Mouse (Mus musculus) ES-E14 (cell line): Measurements from ENCODE around the gene Lsm7. TPM values are rescaled to one million over a fixed set of nuclear protein-coding genes. Genes with fewer than 3 reads are reported as not detected.

ENCODE experiments used
- DNase-seq: peaks from one replicate; pipeline ENCODE4 v3.0.0-alpha.2; 2013; ENCODE audit warnings: low read depth, low spot score
- H3K27ac ChIP-seq: 2 replicates; pipeline ENCODE4 v1.5.1; 2012; ENCODE audit warnings: low read depth, mild to moderate bottlenecking, low read length, moderate library complexity, mixed read lengths; ENCODE audit not compliant: poor library complexity, insufficient read depth, severe bottlenecking
- H3K36me3 ChIP-seq: 2 replicates; pipeline ENCODE4 v1.6.1; 2012; ENCODE audit warnings: mild to moderate bottlenecking, low read length, moderate library complexity, mixed read lengths; ENCODE audit not compliant: control insufficient read depth, poor library complexity, insufficient read depth, severe bottlenecking
- H3K4me1 ChIP-seq, 2 experiments: fragments of 150-350 bp in 1 of 2; sonication (generic) in 1 of 2; 2 replicates each; pipeline ENCODE4 v1.6.1; 2012; ENCODE audit warnings: low read length in 2 of 2, mild to moderate bottlenecking in 1 of 2, mixed read lengths in 1 of 2; ENCODE audit not compliant: control insufficient read depth in 2 of 2, insufficient read depth in 2 of 2, poor library complexity in 1 of 2
- H3K4me3 ChIP-seq, 2 experiments: fragments of 150-350 bp in 1 of 2; sonication (generic) in 1 of 2; 2 replicates each; pipeline ENCODE4 v1.5.1; 2012; ENCODE audit warnings: low read length in 2 of 2, low read depth in 1 of 2, mild to moderate bottlenecking in 1 of 2, mixed read lengths in 1 of 2; ENCODE audit not compliant: insufficient read depth in 1 of 2, poor library complexity in 1 of 2, severe bottlenecking in 1 of 2
- H3K9ac ChIP-seq: 2 replicates; pipeline ENCODE4 v1.6.1; 2012; ENCODE audit warnings: low read depth, mild to moderate bottlenecking, low read length, mixed read lengths; ENCODE audit not compliant: poor library complexity, insufficient read depth, severe bottlenecking
- H3K9me3 ChIP-seq: fragments of 150-350 bp; sonication (generic); 2 replicates; pipeline ENCODE4 v1.6.1; 2012; ENCODE audit warnings: low read depth, mild to moderate bottlenecking, low read length; ENCODE audit not compliant: control insufficient read depth, insufficient read depth
- CHD2 ChIP-seq: IDR thresholded peaks from 2 replicates; pipeline ENCODE4 v1.6.1; 2014; ENCODE audit warnings: mild to moderate bottlenecking, low read depth, low read length, inconsistent platforms
- HCFC1 ChIP-seq: IDR thresholded peaks from 2 replicates; pipeline ENCODE4 v1.6.1; 2012; ENCODE audit warnings: low read length, inconsistent platforms, borderline replicate concordance; ENCODE audit not compliant: insufficient read depth
- MAFK ChIP-seq: IDR thresholded peaks from 2 replicates; pipeline ENCODE4 v1.6.1; 2014; ENCODE audit warnings: mild to moderate bottlenecking, low read depth, low read length, inconsistent platforms; ENCODE audit not compliant: insufficient read depth
- ZC3H11A ChIP-seq: IDR thresholded peaks from 2 replicates; pipeline ENCODE4 v1.6.1; 2012; ENCODE audit warnings: low read depth, mild to moderate bottlenecking, inconsistent platforms, low read length, borderline replicate concordance
- ZNF384 ChIP-seq: IDR thresholded peaks from 2 replicates; pipeline ENCODE4 v1.6.1; 2012; ENCODE audit warnings: low read depth, low read length, inconsistent platforms
- in situ Hi-C, 2 experiments: fragments of 600-800 bp; cut with MboI; formaldehyde crosslinking; loops; one replicate each; pipeline ENCODE4 v1.15.1; 2025; ENCODE audit warnings: low sequenced_read_pairs in 2 of 2, inconsistent platforms in 1 of 2; ENCODE audit not compliant: unreplicated experiment in 2 of 2
- total RNA-seq: library from RNA; depleted of rRNA; stranded (reverse); fragments of 300-350 nt; gene quantifications from 2 replicates; pipeline ENCODE4 v1.2.3, GENCODE M21; 2012

The Lsm7 gene
- total RNA-seq, 1 experiment = 385 TPM

DNA sequence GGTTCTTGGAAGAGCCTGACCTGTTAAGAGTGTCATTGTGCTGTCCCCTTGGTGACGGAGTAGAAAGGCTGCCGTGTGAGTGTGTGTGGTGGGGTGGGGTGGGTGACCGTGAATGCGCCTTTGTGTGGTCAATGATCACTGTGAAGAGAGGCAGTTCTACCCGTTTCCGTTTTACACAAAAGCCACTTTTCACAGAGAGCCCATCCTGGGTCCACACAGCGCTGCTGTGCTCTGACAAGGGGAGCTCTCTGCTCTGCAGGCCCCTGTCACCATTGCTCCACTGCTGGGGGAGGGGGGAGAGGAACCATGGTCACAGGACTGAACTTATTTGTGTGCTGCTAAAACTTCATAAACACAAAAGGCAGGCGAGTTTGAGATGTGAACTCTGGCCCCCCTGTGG lies 2.4 kb upstream of the Lsm7 start:
- no peak overlapping the region for H3K27ac ChIP-seq
- in situ Hi-C loops = no loop called here

GRCm38 (mm10) chr10:80856908-80857307 lies 1.9 kb upstream of the Lsm7 start:
- Histone ChIP-seq H3K4me3 (no peak overlapping the region), H3K9ac (no peak overlapping the region), H3K36me3 (peaks cover 11% of the 10 kb centered on the region), H3K9me3 (no peaks in the 10 kb centered on the region), H3K4me1 (peaks cover 3 to 5% of the 10 kb centered on the region in 2 experiments; a peak in 2 of 4 replicates), H3K27ac (no peak overlapping the region)
- TF ChIP-seq HCFC1 (no peak), ZNF384 (no peak), ZC3H11A (no peak), MAFK (no peak), CHD2 (no peak)
- in situ Hi-C loops = no loop called here
- no peak for DNase-seq

More for the DNA sequence above, 2.4 kb upstream of the Lsm7 start:
- Histone ChIP-seq H3K4me1 (peaks cover 3 to 5% of the 10 kb centered on the region in 2 experiments; a peak in 2 of 4 replicates), H3K9ac (no peak overlapping the region), H3K9me3 (no peaks in the 10 kb centered on the region), H3K36me3 (peaks cover 13% of the 10 kb centered on the region), H3K4me3 (no peak overlapping the region)
- TF ChIP-seq MAFK (no peak), ZC3H11A (no peak), ZNF384 (no peak), CHD2 (no peak), HCFC1 (no peak)
- no peak for DNase-seq

DNA sequence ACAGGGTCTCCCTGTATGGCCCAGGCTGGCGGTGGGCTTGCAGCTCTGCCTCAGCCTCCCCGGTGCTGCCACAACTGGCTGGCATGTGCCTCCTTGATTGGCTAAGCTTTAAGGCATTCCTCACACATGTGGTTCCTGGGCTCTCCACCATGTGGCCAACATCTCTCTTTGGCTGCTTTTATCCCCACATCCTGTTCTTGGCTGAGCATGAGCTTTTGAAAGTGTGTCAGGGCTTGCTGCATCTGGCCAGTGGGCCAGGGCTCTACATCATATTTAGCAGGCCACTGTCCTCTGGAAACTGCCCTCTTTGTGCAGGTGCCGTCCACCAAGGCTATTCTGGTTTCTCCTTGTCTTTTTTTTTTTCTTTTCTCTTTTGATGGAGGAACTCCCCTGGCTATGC lies 1.3 kb upstream of the Lsm7 start:
- Histone ChIP-seq H3K9me3 (no peaks in the 10 kb centered on the region), H3K4me1 (peaks cover 3 to 5% of the 10 kb centered on the region in 2 experiments; a peak in 2 of 4 replicates), H3K36me3 (peaks cover 17% of the 10 kb centered on the region), H3K27ac (no peak overlapping the region), H3K4me3 (no peak overlapping the region), H3K9ac (no peak overlapping the region)
- in situ Hi-C loops = no loop called here
- TF ChIP-seq CHD2 (no peak), HCFC1 (no peak), ZNF384 (no peak), MAFK (no peak), ZC3H11A (no peak)
- no peak for DNase-seq

DNA sequence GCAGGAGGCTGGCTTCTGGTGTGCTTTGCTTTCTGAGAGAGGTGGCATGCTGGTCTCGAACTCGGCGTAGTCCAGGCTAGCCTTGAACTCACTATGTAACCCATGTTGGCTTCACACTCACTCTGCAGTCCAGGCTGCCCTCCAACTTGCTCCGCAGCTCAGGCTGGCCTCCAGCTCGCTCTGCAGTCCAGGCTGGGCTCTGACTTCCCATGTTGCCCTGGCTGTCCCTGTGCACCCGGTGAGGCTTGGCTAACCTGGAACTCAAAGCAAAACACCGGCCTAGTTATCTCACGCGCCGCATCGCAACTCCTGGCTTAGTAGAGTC lies 702 bp upstream of the Lsm7 start:
- H3K9ac ChIP-seq = peak overlapping the region; percentile 67
- TF ChIP-seq CHD2 = no peak
- TF ChIP-seq ZC3H11A = no peak
- no peak for TF ChIP-seq HCFC1
- TF ChIP-seq ZNF384 = no peak
- TF ChIP-seq MAFK = no peak
- no peak for DNase-seq
- H3K9me3 ChIP-seq = no peaks in the 10 kb centered on the region
- no peak overlapping the region for H3K27ac ChIP-seq
- in situ Hi-C loops = no loop called here
- peaks cover 17% of the 10 kb centered on the region for H3K36me3 ChIP-seq
- peak overlapping the region; percentile 77 for H3K4me3 ChIP-seq
- peaks cover 3 to 5% of the 10 kb centered on the region in 2 experiments; a peak in 2 of 4 replicates for H3K4me1 ChIP-seq

- Histone ChIP-seq H3K4me1 (peaks cover 0 to 5% of the 10 kb centered on the region in 2 experiments; a peak in 1 of 4 replicates), H3K27ac (no peak overlapping the region), H3K4me3 (no peak overlapping the region), H3K36me3 (peaks cover 16% of the 10 kb centered on the region), H3K9ac (no peak overlapping the region), H3K9me3 (no peaks in the 10 kb centered on the region)
- in situ Hi-C loops = no loop called here
- TF ChIP-seq ZC3H11A (no peak), MAFK (no peak), HCFC1 (no peak)
- DNase-seq = peak; percentile 97
Observed at GRCm38 (mm10) chr10:80848571-80848970, 6.4 kb downstream of the Lsm7 start.
